Mouse (Mus musculus): ENCODE results near the gene Npat.

- TF ChIP-seq SRF (IDR thresholded peaks at IDR 0.05; ENCODE audit: control insufficient read depth, insufficient read length, low read depth), result no peak
- TF ChIP-seq USF1 (IDR thresholded peaks at IDR 0.05; ENCODE audit: low read depth), result no peak
- TF ChIP-seq POLR2A (IDR thresholded peaks at IDR 0.05; ENCODE audit: insufficient read length, low read depth), result no peak
- no peak for TF ChIP-seq MYOD1 (IDR thresholded peaks at IDR 0.05; ENCODE audit: control insufficient read depth in 1 of 3, insufficient read length in 2 of 3, low read depth in 2 of 3)
- no peak for TF ChIP-seq MAX (IDR thresholded peaks at IDR 0.05; ENCODE audit: low read depth)
- TF ChIP-seq CEBPB (IDR thresholded peaks at IDR 0.05; ENCODE audit: insufficient read depth, poor library complexity, severe bottlenecking), result no peak
- no peak for TF ChIP-seq E2F4 (IDR thresholded peaks at IDR 0.05; ENCODE audit: insufficient read depth)
- no peak for TF ChIP-seq POLR2AphosphoS2 (IDR thresholded peaks at IDR 0.05; ENCODE audit: insufficient read length, low read depth)
- no peak for TF ChIP-seq REST (IDR thresholded peaks at IDR 0.05; ENCODE audit: insufficient read depth, insufficient read length)
These were observed 28.8 kb upstream of the Npat start for GRCm38 (mm10) chr9:53508053-53508452.
